ENCODE assay signal across 8 mouse cellular contexts in genomic region chr11:75051712-75052550, GRCm38 (mm10).
DNase-seq lines count a peak whose midpoint lies in the region; ATAC-seq and TF ChIP-seq lines count a peak whose summit lies in the region.

No protein-coding gene starts in this region.

- no peak for TF ChIP-seq CTCF in hindbrain, postnatal 0 days (IDR thresholded peaks at IDR 0.05; ENCODE audit: low read depth)
- TF ChIP-seq CTCF in small intestine, adult 2 months (IDR thresholded peaks at IDR 0.05; ENCODE audit: extremely low read depth, insufficient read length, insufficient replicate concordance, low read depth, low read length): no peak

- H3K9ac ChIP-seq in embryonic facial prominence, embryonic 15.5 days: no peak overlapping the region
- no peak overlapping the region for H3K9ac ChIP-seq in hindbrain, postnatal 0 days (replicated peaks; ENCODE audit: low read length)
- no peak overlapping the region for H3K9ac ChIP-seq in liver, embryonic 11.5 days (ENCODE audit: low read depth, low read length)

- H3K4me2 ChIP-seq in embryonic facial prominence, embryonic 15.5 days (replicated peaks): no peak overlapping the region
- no peak overlapping the region for H3K4me2 ChIP-seq in hindbrain, postnatal 0 days (ENCODE audit: low read depth, low read length)
- peak overlapping the region; percentile 12; the same call in 1 of the 2 replicates for H3K4me2 ChIP-seq in liver, embryonic 11.5 days

- peak overlapping the region; percentile 86 for H3K27ac ChIP-seq in embryonic facial prominence, embryonic 15.5 days (replicated peaks)
- H3K27ac ChIP-seq in hindbrain, postnatal 0 days: no peak overlapping the region; the same call in 1 of the 2 replicates
- peak overlapping the region; percentile 69 for H3K27ac ChIP-seq in liver, embryonic 11.5 days (ENCODE audit: low read depth, low read length)
- peak overlapping the region; percentile 68 for H3K27ac ChIP-seq in small intestine, adult 2 months (ENCODE audit: insufficient read depth, low read depth, low read length)

- peak; percentile 47 to 72 for DNase-seq in adrenal gland, adult (ENCODE audit: inconsistent age in 2 of 2, low spot score in 1 of 2)
- no peak for DNase-seq in adrenal gland, postnatal 4 days (ENCODE audit: low spot score in 2 of 2)
- DNase-seq in hindbrain, postnatal 0 days (ENCODE audit: low spot score): peak; percentile 7
- peak; percentile 46 for DNase-seq in liver, embryonic 11.5 days (ENCODE audit: low spot score)
- no peak for DNase-seq in right cerebral cortex, postnatal 36 days (ENCODE audit: low spot score in 2 of 2)

- H3K27me3 ChIP-seq in embryonic facial prominence, embryonic 15.5 days: no peaks in the 10 kb centered on the region
- no peaks in the 10 kb centered on the region for H3K27me3 ChIP-seq in hindbrain, postnatal 0 days (ENCODE audit: insufficient read depth, low read length)
- H3K27me3 ChIP-seq in liver, embryonic 11.5 days (replicated peaks; ENCODE audit: control insufficient read depth, insufficient read depth, low read length): no peaks in the 10 kb centered on the region
- no peaks in the 10 kb centered on the region for H3K27me3 ChIP-seq in small intestine, adult 2 months (ENCODE audit: control insufficient read depth, insufficient read depth, low read length)

- H3K36me3 ChIP-seq in embryonic facial prominence, embryonic 15.5 days: no peaks in the 10 kb centered on the region
- peaks cover 4% of the 10 kb centered on the region; the same call in 1 of the 2 replicates for H3K36me3 ChIP-seq in hindbrain, postnatal 0 days (ENCODE audit: insufficient read depth, low read length)
- no peaks in the 10 kb centered on the region; the same call in 1 of the 2 replicates for H3K36me3 ChIP-seq in liver, embryonic 11.5 days (ENCODE audit: control insufficient read depth, insufficient read depth, low read length)
- peaks cover 3% of the 10 kb centered on the region; the same call in 1 of the 2 replicates for H3K36me3 ChIP-seq in small intestine, adult 2 months (ENCODE audit: control insufficient read depth, insufficient read depth, low read length)

- ATAC-seq in embryonic facial prominence, embryonic 15.5 days (ENCODE audit: insufficient number of reproducible peaks, low FRiP score, low TSS enrichment, low read depth): peak; percentile 21; the same call in 1 of the 2 replicates
- no peak for ATAC-seq in hindbrain, postnatal 0 days
- ATAC-seq in liver, embryonic 11.5 days (replicated peaks; ENCODE audit: low FRiP score): peak; percentile 71
- ATAC-seq in monocyte, adult 5-6 weeks (replicated peaks; ENCODE audit: insufficient number of reproducible peaks, low FRiP score, low TSS enrichment, poor library complexity, severe bottlenecking): no peak

- no peaks in the 10 kb centered on the region for H3K9me3 ChIP-seq in embryonic facial prominence, embryonic 15.5 days (replicated peaks)
- no peaks in the 10 kb centered on the region for H3K9me3 ChIP-seq in hindbrain, postnatal 0 days (ENCODE audit: low read length)
- H3K9me3 ChIP-seq in liver, embryonic 11.5 days (ENCODE audit: control insufficient read depth, low read length): no peaks in the 10 kb centered on the region

- no peak for TF ChIP-seq POLR2A in small intestine, adult 2 months (IDR thresholded peaks at IDR 0.05; ENCODE audit: low read depth, low read length)

- WGBS in embryonic facial prominence, embryonic 15.5 days: 35% methylated on average over 13 of the region's 13 CpGs
- WGBS in hindbrain, postnatal 0 days: 71% methylated on average over 13 of the region's 13 CpGs
- WGBS in liver, embryonic 11.5 days: 45% methylated on average over 13 of the region's 13 CpGs
- WGBS in small intestine, adult 2 months: 65% methylated on average over 13 of the region's 13 CpGs

- H3K4me1 ChIP-seq in embryonic facial prominence, embryonic 15.5 days: peaks cover 69% of the 10 kb centered on the region
- H3K4me1 ChIP-seq in hindbrain, postnatal 0 days (ENCODE audit: insufficient read depth, low read length): no peaks in the 10 kb centered on the region
- peaks cover 39% of the 10 kb centered on the region for H3K4me1 ChIP-seq in liver, embryonic 11.5 days (replicated peaks; ENCODE audit: control insufficient read depth, insufficient read depth, low read length)
- H3K4me1 ChIP-seq in small intestine, adult 2 months (ENCODE audit: control insufficient read depth, insufficient read depth, insufficient read length, low read length): peaks cover 20% of the 10 kb centered on the region

- H3K4me3 ChIP-seq in embryonic facial prominence, embryonic 15.5 days (replicated peaks): no peak overlapping the region
- H3K4me3 ChIP-seq in hindbrain, postnatal 0 days (ENCODE audit: low read length): no peak overlapping the region
- H3K4me3 ChIP-seq in liver, embryonic 11.5 days (ENCODE audit: low read depth, low read length): no peak overlapping the region
- no peak overlapping the region for H3K4me3 ChIP-seq in small intestine, adult 2 months (ENCODE audit: low read depth, low read length)

Comparison
In these comparisons a context has a peak if more than half of its experiments do, and no peak if none do; other contexts are left out.
1. DNase-seq: peak in adrenal gland, adult (2 of 2), hindbrain, postnatal 0 days (single experiment) and liver, embryonic 11.5 days (single experiment); none in adrenal gland, postnatal 4 days (0 of 2) and right cerebral cortex, postnatal 36 days (0 of 2).
2. ATAC-seq: peak in embryonic facial prominence, embryonic 15.5 days (single experiment) and liver, embryonic 11.5 days (single experiment); none in hindbrain, postnatal 0 days (single experiment) and monocyte, adult 5-6 weeks (single experiment).